Mouse (Mus musculus): Measurements from ENCODE around the gene Ociad2.

The Ociad2 gene

GRCm38 (mm10) chr5:73340723-73341235 is at the start of gene Ociad2:
Gene Ociad2 (minus strand): TSS chr5:73341028.
- DNase-seq = peak; percentile 59

GRCm38 (mm10) chr5:73383647-73383970 is 42.8 kb upstream of the Ociad2 start:
- DNase-seq = peak; percentile 61

- peak; percentile 86 for DNase-seq
These were observed 42.2 kb upstream of the Ociad2 start for GRCm38 (mm10) chr5:73382737-73383646.

- peak; percentile 33 for DNase-seq
These were observed 41.2 kb upstream of the Ociad2 start for GRCm38 (mm10) chr5:73381976-73382540.

- no peak for DNase-seq
These were observed 40.7 kb upstream of the Ociad2 start for GRCm38 (mm10) chr5:73381510-73381909.

GRCm38 (mm10) chr5:73380829-73381228 is 40.0 kb upstream of the Ociad2 start:
- DNase-seq = no peak

GRCm38 (mm10) chr5:73379908-73380307 is 39.1 kb upstream of the Ociad2 start:
- peak; percentile 88 for DNase-seq

GRCm38 (mm10) chr5:73376491-73376890 is 35.7 kb upstream of the Ociad2 start:
- no peak for DNase-seq

GRCm38 (mm10) chr5:73376041-73376440 is 35.2 kb upstream of the Ociad2 start:
- DNase-seq = no peak

- no peak for DNase-seq
These were observed 32.4 kb upstream of the Ociad2 start for GRCm38 (mm10) chr5:73373184-73373583.

GRCm38 (mm10) chr5:73372601-73373000 is 31.8 kb upstream of the Ociad2 start:
- no peak for DNase-seq

GRCm38 (mm10) chr5:73369731-73370130 is 28.9 kb upstream of the Ociad2 start:
- no peak for DNase-seq

- DNase-seq = no peak
These were observed 28.1 kb upstream of the Ociad2 start for GRCm38 (mm10) chr5:73368845-73369447.

- no peak for DNase-seq
These were observed 27.1 kb upstream of the Ociad2 start for GRCm38 (mm10) chr5:73367906-73368305.

GRCm38 (mm10) chr5:73364107-73364864 is 23.5 kb upstream of the Ociad2 start:
- DNase-seq = no peak

GRCm38 (mm10) chr5:73362791-73363190 is 22.0 kb upstream of the Ociad2 start:
- no peak for DNase-seq

GRCm38 (mm10) chr5:73362338-73362737 is 21.5 kb upstream of the Ociad2 start:
- DNase-seq = no peak

- DNase-seq = no peak
These were observed 19.4 kb upstream of the Ociad2 start for GRCm38 (mm10) chr5:73360240-73360639.

GRCm38 (mm10) chr5:73359752-73360141 is 18.9 kb upstream of the Ociad2 start:
- DNase-seq = peak; percentile 45

- DNase-seq = no peak
These were observed 18.4 kb upstream of the Ociad2 start for GRCm38 (mm10) chr5:73359134-73359751.

- DNase-seq = no peak
These were observed 14.6 kb upstream of the Ociad2 start for GRCm38 (mm10) chr5:73355393-73355792.

GRCm38 (mm10) chr5:73353978-73354377 is 13.2 kb upstream of the Ociad2 start:
- no peak for DNase-seq

GRCm38 (mm10) chr5:73353519-73353918 is 12.7 kb upstream of the Ociad2 start:
- DNase-seq = peak; percentile 96
